Mouse (Mus musculus): ENCODE measurements at regions not wholly inside any gene's neighbourhood (a gene's known extent, or its start where the extent isn't known, plus 50 kb on each side); places are given as distances from the start of the nearest gene placed in this dataset.
"Not testable (repeated sequence)": the region's sequence is repeated elsewhere in the genome, so short reads cannot be mapped to it uniquely, and the experiment has no call there.

GRCm38 (mm10) chr11:93653401-93653800 is 232.2 kb downstream of the Utp18 start:
- DNase-seq (ENCODE audit: low read depth in 1 of 2, low spot score in 2 of 2), result no peak

- DNase-seq (ENCODE audit: low read depth in 1 of 2, low spot score in 2 of 2), result not testable (repeated sequence)
These were observed 233.6 kb downstream of the Utp18 start for GRCm38 (mm10) chr11:93651966-93652365.
